Mouse (Mus musculus) stomach, postnatal 0 days (tissue): ENCODE measurements at regions not wholly inside any gene's neighbourhood (a gene's known extent, or its start where the extent isn't known, plus 50 kb on each side); places are given as distances from the start of the nearest gene placed in this dataset.

ENCODE experiments used
- CTCF ChIP-seq: IDR thresholded peaks from 2 replicates; pipeline ENCODE4 v1.5.1; 2016; ENCODE audit warnings: antibody characterized with exemption, low read depth, mild to moderate bottlenecking, moderate library complexity
- EP300 ChIP-seq: optimal IDR thresholded peaks from 2 replicates; pipeline ENCODE3; 2016; ENCODE audit warnings: antibody characterized with exemption

- TF ChIP-seq CTCF (no peak), EP300 (no peak)
Measured at GRCm38 (mm10) chr11:71388411-71388810, 157.9 kb upstream of the Nlrp1b start.
